Mouse (Mus musculus) embryonic stem cell, embryonic (primary cell): ENCODE results near the gene Krtap5-4.
"Not testable (repeated sequence)": the region's sequence is repeated elsewhere in the genome, so short reads cannot be mapped to it uniquely, and the experiment has no call there.

Source experiments
- CTCF ChIA-PET, 4 experiments: fragments of 300-600 bp in 2 of 4; fragments of 350-600 bp in 2 of 4; sonication (Branson Sonifier 250); formaldehyde crosslinking; loops; one replicate each; lab custom pipeline; 2022; ENCODE audit warnings: inconsistent platforms in 2 of 4; lab: Charles Lee
- POLR2A ChIA-PET, 4 experiments: fragments of 300-600 bp in 2 of 4; fragments of 350-600 bp in 2 of 4; sonication (Branson Sonifier 250); formaldehyde crosslinking; loops; one replicate each; lab custom pipeline; 2022; ENCODE audit warnings: antibody characterized with exemption in 4 of 4, inconsistent platforms in 1 of 4; lab: Charles Lee

The Krtap5-4 gene

DNA sequence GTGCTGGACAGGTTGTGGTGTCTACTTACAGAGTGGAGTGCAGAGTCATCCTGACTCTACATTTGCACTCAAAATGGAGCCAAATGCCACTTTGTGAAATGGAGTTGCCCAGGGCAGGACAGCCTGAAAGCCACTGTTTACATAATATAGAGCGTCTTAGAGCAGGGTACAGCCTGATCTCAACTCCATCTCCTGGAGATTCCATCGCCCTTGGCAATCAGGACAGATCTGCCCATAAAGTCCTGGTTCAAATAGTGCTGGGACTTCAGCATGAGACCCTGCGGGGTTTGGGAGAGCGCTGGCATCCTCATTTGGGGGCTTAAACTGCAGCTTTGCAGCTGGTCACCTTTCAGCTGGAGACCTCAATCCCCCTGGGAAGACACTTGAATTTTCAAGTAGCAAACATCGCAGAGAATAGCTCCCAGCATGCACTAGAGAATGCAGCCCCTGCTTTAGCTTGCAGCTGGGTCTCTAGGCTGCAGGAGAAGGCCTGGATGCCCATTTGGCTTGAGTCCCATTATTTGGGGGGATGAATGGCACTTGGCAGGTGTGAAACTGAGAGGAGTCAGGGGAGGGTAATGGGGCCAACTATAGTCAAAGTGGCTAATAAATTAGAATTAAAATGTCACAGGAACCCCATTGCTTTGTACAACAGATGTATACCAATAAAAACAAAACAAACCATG, 11.4 kb downstream of the Krtap5-4 start:
- POLR2A ChIA-PET: interaction anchor here in 2 of 4 experiments (0.9 to 1.9 kb wide), 4 partner anchors 33 to 296 kb away, joined by 3 to 4 read pairs (median 3); no protein-coding TSS in a partner anchor
- CTCF ChIA-PET: interaction anchor here in 3 of 4 experiments (0.6 to 3.2 kb wide), 7 partner anchors 19 to 266 kb away, joined by 3 to 16 read pairs (median 7); no protein-coding TSS in a partner anchor

DNA sequence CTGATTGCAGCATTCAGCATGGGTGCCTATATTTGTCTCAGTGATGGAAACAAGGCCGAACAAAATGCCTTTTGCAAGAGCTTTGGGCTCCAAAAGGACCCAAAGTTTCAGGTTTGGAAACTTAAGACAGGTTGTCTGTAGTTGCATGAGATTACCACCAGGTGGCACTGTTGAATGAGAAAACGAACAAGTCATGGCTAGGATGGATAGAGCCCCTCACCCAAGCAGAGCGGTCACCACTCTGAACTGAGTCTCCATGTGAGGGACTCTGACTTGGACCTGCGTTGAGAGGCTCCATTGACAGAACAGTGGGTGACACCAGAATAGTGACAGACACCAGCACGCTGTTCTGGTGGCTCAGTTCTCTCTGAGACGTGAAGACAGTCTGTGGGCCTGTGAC, 13.2 kb downstream of the Krtap5-4 start:
- ChIA-PET CTCF (interaction anchor here (0.6 to 3.3 kb wide), 25 partner anchors 9 to 646 kb away, joined by 3 to 16 read pairs (median 4); partner anchors contain the start of gene Krtap5-4 (in 1 of the 4)), POLR2A (interaction anchor here in 2 of 4 experiments (0.9 to 1.5 kb wide), 6 partner anchors 13 to 287 kb away, joined by 3 read pairs; no protein-coding TSS in a partner anchor)

DNA sequence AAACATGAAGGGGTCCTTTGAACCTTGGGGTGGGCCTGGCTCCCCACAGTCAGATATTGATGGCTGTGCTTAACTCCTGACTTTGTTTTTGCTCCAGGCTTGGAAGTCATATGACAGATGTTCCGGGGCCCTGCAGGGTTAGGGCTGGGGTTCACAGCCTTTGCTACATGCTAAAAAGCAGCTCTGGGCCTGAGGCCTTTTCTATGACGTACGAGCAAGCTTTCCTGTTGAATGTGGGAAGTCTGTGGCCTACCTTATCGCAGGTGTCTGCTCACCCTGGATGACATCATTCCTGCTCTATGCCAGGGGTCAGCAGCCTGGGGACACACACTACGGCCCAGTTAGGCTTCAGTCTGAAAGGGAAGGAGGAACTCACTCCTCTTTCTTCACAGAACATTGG, 13.9 kb downstream of the Krtap5-4 start:
- ChIA-PET POLR2A (interaction anchor here in 2 of 4 experiments (0.7 to 1.5 kb wide), 6 partner anchors 13 to 294 kb away, joined by 3 to 4 read pairs (median 3); no protein-coding TSS in a partner anchor), CTCF (interaction anchor here in 2 of 4 experiments (0.7 to 3.3 kb wide), 9 partner anchors 14 to 263 kb away, joined by 3 to 13 read pairs (median 7); partner anchors contain the start of gene Krtap5-4 (in 1 of the 2))

DNA sequence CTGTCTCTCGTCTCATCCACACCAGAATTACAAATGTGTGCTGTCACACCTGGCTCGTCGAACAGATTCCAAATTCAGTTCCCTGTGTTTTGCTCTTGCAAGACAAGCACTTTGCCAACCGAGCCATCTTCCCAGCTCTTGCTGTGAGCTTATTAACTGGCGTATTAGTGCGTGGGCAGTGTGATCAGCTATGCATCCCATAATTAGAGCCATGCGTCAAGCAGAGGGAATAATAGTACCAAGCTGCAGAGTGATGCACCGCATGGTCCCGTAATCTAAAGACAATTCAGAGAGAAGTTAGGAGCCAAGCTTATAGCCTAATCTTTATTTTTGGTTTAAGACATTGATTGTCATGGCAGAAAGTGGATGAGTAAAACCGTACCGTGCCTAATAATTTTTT, 15.8 kb downstream of the Krtap5-4 start:
- ChIA-PET CTCF (interaction anchor here in 2 of 4 experiments (0.6 to 4.3 kb wide), 5 partner anchors 15 to 359 kb away, joined by 3 to 16 read pairs (median 7); no protein-coding TSS in a partner anchor), POLR2A (no interaction called here)

DNA sequence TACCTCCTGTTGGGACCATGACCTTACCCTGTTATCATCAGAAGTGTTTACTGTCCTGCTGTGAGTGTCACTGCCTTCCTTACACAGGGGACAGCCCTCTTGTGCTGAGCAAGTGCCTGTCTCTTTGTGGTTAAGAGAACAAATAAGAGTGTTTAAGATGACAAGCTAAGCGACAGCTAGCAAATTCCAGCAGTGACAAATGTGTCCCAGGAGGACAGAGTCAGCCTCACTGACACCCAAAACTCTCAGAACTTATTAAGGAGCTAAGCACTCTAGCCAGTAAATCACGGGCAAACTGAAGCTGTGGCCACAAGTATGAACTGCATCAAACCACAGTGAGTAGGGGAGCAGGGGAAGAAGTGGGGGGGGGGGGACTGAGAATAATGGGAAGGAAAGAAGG, 17.6 kb downstream of the Krtap5-4 start:
- ChIA-PET POLR2A (interaction anchor here in 1 of 4 experiments (1.0 to 1.7 kb wide), 2 partner anchors 13 to 15 kb away, joined by 3 to 4 read pairs; no protein-coding TSS in a partner anchor), CTCF (interaction anchor here (0.6 to 4.3 kb wide), 12 partner anchors 13 to 417 kb away, joined by 3 to 16 read pairs (median 5); no protein-coding TSS in a partner anchor)

DNA sequence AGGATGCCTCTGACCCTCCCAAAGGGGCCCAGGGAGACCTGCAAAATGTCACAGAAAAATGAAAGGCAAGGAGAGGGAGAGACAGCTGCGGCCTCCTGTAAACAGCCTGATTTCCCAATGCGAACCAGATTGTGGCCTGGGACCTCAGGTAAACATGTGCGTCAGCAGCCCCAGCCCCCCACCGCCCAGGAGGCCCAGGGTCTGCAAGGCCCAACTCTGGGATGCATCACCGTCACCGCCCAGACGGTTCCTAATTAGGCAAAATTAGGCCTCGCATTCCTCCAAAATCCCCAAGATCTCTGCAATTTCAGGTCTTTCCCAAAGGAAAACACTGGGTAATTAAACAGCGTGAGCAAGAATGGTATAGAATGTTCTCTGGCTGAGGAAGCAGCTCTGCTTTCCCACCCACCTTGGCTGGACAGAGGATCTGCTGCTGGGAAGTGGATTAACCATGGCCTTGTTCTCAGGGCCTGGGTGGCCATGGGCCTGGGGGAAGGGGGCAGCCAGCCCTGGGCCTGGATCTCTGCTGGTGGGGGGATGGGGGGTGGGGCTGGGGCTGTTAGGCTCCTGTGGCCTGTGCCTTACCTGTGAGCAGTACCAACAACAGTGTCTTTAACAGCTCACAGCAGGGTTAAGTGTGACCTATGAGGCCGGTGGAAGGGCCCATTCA, 18.4 kb downstream of the Krtap5-4 start:
- ChIA-PET POLR2A (interaction anchor here in 1 of 4 experiments (0.6 to 1.3 kb wide), 2 partner anchors 8 to 66 kb away, joined by 3 read pairs; partner anchors contain the start of gene Ctsd), CTCF (interaction anchor here (0.6 to 4.3 kb wide), 6 partner anchors 13 to 349 kb away, joined by 4 to 16 read pairs (median 5); no protein-coding TSS in a partner anchor)

DNA sequence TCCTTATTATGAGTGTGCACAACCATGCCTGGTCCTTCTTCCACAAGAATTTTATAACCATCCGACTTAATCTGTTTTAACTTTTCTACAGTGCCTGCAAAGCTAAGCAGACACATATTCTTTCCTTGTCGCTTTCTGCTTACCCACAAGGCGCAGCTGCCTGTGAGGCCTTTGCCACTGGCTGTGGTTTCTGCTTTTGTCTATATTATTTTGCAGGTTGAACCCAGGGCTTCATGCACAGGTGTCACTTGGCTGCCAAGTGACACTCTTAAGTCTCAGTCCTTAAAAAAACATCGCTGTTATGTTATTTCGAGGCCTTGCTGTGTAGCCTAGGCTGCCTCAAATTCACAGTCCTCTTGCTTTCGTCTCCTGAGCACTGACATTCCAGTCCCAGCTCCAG, 19.3 kb downstream of the Krtap5-4 start:
- POLR2A ChIA-PET: interaction anchor here in 1 of 4 experiments (1.3 kb wide), 1 partner anchor 65 kb away, joined by 3 read pairs; the partner anchor contains the start of gene Ctsd
- CTCF ChIA-PET: interaction anchor here in 1 of 4 experiments (2.6 kb wide), 1 partner anchor 12 kb away, joined by 6 read pairs; no protein-coding TSS in a partner anchor

DNA sequence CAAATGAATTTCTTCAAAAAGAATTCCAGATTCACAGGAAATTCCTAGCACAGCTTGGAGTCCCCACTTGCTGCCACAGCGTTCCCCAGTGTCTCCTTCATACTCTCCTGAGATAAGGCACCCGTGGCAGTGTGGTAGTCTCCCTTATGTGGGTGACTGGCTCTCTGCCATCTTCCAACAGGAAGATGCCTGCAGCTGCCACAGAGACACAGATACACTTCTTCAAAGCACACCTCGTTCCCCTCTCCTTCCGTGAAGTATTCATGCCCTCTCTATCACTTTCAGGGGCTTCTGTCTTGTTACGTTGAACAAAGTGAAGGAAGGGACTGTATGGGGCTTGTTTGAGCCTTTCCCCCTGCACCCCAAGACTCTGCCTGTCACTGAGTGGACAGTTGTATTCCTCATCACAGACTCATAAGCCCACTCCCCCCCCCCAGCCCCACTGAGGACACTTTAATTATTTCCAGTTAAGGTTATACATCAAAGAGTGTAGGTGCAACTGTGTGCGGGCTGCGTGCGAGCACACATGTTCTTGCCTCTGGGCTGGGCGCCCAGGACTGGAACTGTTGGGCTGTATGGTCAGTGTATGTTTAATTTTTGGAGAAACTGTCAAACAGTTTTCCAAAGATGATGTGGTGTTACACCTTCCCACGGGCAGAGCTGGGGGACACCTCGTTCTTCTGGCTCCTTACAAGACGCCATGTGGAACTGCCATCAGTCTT, 20.2 kb downstream of the Krtap5-4 start:
- POLR2A ChIA-PET: no interaction called here
- CTCF ChIA-PET: no interaction called here

DNA sequence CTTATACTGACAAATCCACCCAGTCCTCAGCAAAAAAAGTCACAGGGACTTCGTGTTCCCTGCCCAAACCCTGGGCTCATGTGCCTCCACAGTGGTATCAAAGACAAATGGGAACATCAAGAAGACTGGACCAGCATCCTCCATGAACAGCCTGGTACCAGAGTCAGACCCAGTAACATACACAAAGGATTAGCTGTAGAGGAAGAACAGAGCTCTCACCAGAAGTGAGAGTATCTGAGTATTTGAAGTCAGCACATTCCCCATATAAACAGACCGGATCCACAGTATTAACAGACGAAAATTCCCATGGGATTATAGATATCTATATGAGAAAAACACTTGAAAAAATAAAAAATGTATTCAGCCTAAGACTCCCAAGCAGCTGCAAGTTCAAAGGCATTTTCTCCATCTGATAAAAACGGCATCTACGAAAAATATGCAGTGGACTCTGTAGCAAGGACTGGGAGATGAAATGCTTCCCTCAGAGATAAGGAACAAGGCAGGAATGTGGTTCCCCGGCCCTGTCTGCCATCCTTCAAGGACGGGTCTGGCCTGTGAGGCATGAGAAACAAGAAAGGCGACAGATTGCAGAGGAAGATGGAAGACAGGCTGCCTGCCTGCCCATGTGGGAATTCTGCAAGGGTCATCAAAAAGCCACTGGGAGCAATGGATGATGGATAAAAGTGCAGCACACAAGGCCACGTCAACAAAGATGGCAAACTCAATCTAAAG, 23.5 kb downstream of the Krtap5-4 start:
- ChIA-PET CTCF (interaction anchor here in 1 of 4 experiments (0.6 kb wide), 1 partner anchor 391 kb away, joined by 3 read pairs; no protein-coding TSS in a partner anchor), POLR2A (no interaction called here)

DNA sequence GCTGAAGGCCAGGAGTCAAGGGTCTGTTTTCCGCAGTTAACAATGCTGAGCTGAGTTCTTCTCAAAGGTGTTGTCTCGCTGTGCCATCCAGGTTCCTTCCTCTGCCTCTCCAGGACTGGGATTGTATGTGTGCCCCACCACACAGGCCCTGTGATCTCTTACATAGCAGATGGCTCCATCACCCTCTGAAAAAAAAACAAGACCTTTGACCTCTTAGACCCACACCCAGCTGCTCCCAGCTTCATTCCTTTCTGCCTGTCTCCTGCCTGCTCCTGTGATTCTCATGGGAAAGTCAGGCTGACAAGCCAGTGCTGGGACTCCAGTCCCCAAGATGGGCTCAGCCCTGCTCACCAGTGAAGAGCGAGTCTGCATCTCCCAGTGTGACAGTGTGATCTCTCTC, 25.2 kb downstream of the Krtap5-4 start:
- ChIA-PET CTCF (interaction anchor here in 1 of 4 experiments (0.5 kb wide), 1 partner anchor 345 kb away, joined by 3 read pairs; no protein-coding TSS in a partner anchor), POLR2A (no interaction called here)

DNA sequence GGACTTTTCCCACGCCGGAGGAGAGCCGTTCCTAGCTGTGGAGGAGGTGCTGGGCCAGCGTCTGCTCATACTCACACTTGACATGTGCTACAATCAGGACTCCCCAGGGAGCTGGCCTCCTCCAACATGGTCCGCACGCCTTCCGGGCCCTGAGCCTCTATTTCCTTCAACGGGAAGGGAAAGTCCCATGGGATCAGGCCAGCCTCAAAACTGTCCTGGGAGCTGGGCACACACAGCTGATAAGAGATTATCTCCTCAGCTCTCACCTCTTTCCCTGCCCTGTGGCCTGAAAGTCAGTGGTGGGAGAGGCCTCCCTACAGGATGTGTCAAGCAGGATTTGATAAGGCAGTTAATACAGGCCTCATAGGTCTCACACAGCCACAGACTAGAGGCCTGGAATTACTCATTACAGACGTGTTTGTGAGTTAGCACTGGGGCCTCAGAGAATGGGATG, 26.9 kb downstream of the Krtap5-4 start:
- CTCF ChIA-PET: interaction anchor here in 2 of 4 experiments (1.1 to 1.3 kb wide), 3 partner anchors 14 to 1009 kb away, joined by 3 read pairs; no protein-coding TSS in a partner anchor
- POLR2A ChIA-PET: interaction anchor here in 1 of 4 experiments (0.5 to 0.9 kb wide), 2 partner anchors 9 to 14 kb away, joined by 3 read pairs; no protein-coding TSS in a partner anchor

DNA sequence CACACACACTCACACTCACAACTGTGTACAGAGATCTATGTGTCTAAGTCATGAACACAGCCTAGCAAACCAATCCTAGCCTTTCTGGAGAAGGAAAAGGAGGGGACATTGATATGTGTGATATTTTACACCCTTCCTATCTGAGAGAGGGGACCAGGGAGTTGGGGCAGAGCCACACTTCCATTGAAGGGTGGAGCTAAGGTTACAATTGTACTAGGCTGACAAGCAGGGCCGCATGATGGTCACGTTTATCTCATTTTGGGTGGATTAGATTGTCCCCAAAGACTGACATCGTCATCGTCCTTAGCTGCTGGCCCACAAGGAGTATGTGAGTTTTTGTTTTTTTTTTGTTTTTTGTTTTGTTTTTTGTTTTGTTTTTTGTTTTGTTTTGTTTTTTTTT, 27.9 kb downstream of the Krtap5-4 start:
- ChIA-PET POLR2A (interaction anchor here in 1 of 4 experiments (0.5 to 0.6 kb wide), 2 partner anchors 60 to 337 kb away, joined by 4 read pairs; no protein-coding TSS in a partner anchor), CTCF (interaction anchor here in 1 of 4 experiments (1.1 kb wide), 2 partner anchors 109 to 1010 kb away, joined by 3 read pairs; no protein-coding TSS in a partner anchor)

DNA sequence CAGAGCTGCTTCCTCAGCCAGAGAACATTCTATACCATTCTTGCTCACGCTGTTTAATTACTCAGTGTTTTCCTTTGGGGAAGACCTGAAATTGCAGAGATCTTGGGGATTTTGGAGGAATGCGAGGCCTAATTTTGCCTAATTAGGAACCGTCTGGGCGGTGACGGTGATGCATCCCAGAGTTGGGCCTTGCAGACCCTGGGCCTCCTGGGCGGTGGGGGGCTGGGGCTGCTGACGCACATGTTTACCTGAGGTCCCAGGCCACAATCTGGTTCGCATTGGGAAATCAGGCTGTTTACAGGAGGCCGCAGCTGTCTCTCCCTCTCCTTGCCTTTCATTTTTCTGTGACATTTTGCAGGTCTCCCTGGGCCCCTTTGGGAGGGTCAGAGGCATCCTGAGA, 29.4 kb downstream of the Krtap5-4 start:
- CTCF ChIA-PET: interaction anchor here in 1 of 4 experiments (1.3 kb wide), 1 partner anchor 48 kb away, joined by 3 read pairs; no protein-coding TSS in a partner anchor
- POLR2A ChIA-PET: not testable (repeated sequence)

DNA sequence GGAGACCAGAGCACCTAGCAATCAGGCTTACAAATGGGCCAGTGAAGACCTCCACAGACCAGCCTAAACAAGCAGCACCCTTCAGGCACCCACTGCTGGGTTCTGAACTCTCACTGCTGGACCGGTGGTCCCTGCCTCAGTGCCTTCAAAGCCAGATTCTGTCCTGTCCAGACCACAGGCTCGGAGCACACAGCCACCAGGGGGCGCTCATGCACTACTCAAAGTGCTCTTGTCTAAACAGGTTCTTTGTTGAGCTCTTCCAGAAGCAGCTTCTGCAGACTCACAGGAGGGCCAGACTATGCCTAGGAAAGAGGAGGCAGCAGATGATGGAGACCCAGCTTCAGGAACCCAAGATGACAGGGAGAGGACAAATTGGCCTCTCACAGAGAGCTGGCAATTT, 30.9 kb downstream of the Krtap5-4 start:
- ChIA-PET POLR2A (interaction anchor here (0.6 to 2.5 kb wide), 19 partner anchors 11 to 248 kb away, joined by 3 to 10 read pairs (median 3); no protein-coding TSS in a partner anchor), CTCF (interaction anchor here (0.5 to 2.0 kb wide), 130 partner anchors 9 to 943 kb away, joined by 3 to 58 read pairs (median 4); partner anchors contain the start of genes Ctsd (in 2 of the 4), Syt8 (in 1 of the 4) and Tnni2 (in 1 of the 4))

DNA sequence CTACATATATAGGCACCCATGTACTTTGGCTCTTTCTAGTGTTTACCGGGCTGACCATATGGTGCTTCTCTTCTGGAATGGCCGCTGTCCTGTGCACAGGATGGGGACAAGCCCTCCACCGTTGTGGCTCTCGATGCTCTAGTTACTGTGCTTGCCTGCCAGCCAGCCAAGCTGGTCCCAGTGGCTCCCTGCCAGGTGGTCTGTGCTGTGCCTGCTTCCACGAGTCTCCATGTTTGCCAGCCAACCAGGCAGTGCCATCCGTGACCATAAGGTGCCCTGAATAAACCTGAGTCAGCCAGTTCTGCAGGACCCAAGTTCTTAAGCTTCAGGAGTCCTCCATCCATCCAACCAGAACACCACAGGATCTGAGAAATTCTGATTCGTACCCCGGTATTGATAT, 31.8 kb downstream of the Krtap5-4 start:
- ChIA-PET POLR2A (interaction anchor here in 3 of 4 experiments (0.7 to 2.5 kb wide), 9 partner anchors 11 to 245 kb away, joined by 3 to 9 read pairs (median 3); partner anchors contain the start of gene Ctsd (in 1 of the 3)), CTCF (interaction anchor here (0.7 to 2.0 kb wide), 43 partner anchors 10 to 380 kb away, joined by 3 to 58 read pairs (median 7); partner anchors contain the start of gene Tnni2 (in 1 of the 4))

DNA sequence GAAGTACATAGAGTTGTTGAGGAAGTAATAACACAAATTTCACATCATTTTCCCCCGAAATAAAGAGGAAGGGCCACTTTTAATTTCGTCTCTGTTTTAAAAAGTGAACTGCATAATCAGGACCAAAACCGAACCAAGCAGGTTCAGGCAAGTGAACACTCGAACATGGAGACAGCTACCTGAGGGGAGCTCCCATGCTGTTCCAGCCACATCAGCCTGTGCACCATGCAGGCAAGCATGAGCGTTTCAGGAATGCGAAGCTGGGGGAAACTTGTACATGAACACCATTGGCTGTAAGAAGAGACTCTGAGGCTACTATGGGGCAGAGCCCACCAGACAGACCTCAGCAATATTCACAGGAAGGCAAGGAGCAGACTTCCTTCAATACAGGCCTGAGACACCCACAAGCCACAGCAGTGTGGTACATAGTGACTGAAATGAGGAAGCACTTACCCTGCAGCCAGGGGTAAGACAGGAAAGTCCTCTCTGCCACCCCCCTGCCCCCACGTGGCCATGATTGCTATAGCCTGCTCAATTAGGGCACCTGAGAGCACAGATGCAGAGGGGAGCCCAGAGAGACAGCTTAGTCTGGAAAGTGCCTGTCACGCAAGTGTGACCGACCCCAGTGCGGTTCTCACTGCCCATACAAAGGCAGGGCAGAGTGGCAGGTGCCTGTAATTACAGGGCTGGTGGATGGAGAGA, 37.1 kb downstream of the Krtap5-4 start:
- ChIA-PET POLR2A (interaction anchor here in 2 of 4 experiments (0.5 to 1.8 kb wide), 4 partner anchors 9 to 271 kb away, joined by 3 to 4 read pairs (median 3); no protein-coding TSS in a partner anchor), CTCF (interaction anchor here in 3 of 4 experiments (0.6 to 1.0 kb wide), 3 partner anchors 64 to 143 kb away, joined by 3 to 6 read pairs (median 4); no protein-coding TSS in a partner anchor)
